Mouse (Mus musculus) kidney, postnatal 0 days (tissue): ENCODE results near the gene Gm20388. TPM values are rescaled to one million over a fixed set of nuclear protein-coding genes. Genes with fewer than 3 reads are reported as not detected.
A peak's percentile ranks its signal among the peaks of the same experiment; 100 is the strongest.

Experiments used
- ATAC-seq: fragments of 200-750 bp; cut with Nextera tagmentation; replicated peaks from 2 replicates; pipeline ENCODE4 v1.8.0; 2017; ENCODE audit warnings: low read depth, moderate number of reproducible peaks, moderate TSS enrichment, moderate library complexity; ENCODE audit not compliant: low FRiP score
- DNase-seq: peaks from one replicate; pipeline ENCODE4 v3.0.0-alpha.2; 2016; ENCODE audit warnings: low spot score
- H3K27ac ChIP-seq: fragments of 300-500 bp; sonication (generic); 2 replicates; pipeline ENCODE4 v1.5.1; 2014; ENCODE audit warnings: mild to moderate bottlenecking
- H3K27me3 ChIP-seq: fragments of 300-500 bp; sonication (generic); 2 replicates; pipeline ENCODE4 v1.6.1; 2014; ENCODE audit warnings: low read length, mixed read lengths; ENCODE audit not compliant: insufficient read depth
- H3K36me3 ChIP-seq: fragments of 300-500 bp; sonication (generic); 2 replicates; pipeline ENCODE4 v1.6.1; 2014; ENCODE audit warnings: low read length, mixed read lengths; ENCODE audit not compliant: insufficient read depth
- H3K4me1 ChIP-seq: fragments of 300-500 bp; sonication (generic); replicated peaks from 2 replicates; pipeline ENCODE4 v1.6.1; 2014; ENCODE audit warnings: antibody characterized with exemption, low read length, mixed read lengths; ENCODE audit not compliant: insufficient read depth
- H3K4me2 ChIP-seq: fragments of 300-500 bp; sonication (generic); 2 replicates; pipeline ENCODE4 v1.6.1; 2014; ENCODE audit warnings: mild to moderate bottlenecking, low read length, moderate library complexity, mixed read lengths
- H3K4me3 ChIP-seq: fragments of 300-500 bp; sonication (generic); replicated peaks from 2 replicates; pipeline ENCODE4 v1.5.1; 2014; ENCODE audit warnings: low read depth, low read length
- H3K9ac ChIP-seq: fragments of 300-500 bp; sonication (generic); 2 replicates; pipeline ENCODE4 v1.6.1; 2014; ENCODE audit warnings: low read depth, low read length
- H3K9me3 ChIP-seq: fragments of 300-500 bp; sonication (generic); replicated peaks from 2 replicates; pipeline ENCODE4 v1.6.1; 2016; ENCODE audit warnings: low read length, inconsistent platforms, mixed read lengths
- CTCF ChIP-seq: IDR thresholded peaks from 2 replicates; pipeline ENCODE4 v1.5.1; 2016; ENCODE audit warnings: antibody characterized with exemption, low read depth, mild to moderate bottlenecking, moderate library complexity
- WGBS: fragments of 180-500 bp; shearing (Covaris S2); extraction: QIAGEN DNeasy Blood & Tissue Kit; methylation state at CpG from one replicate; pipeline ENCODE4 v1.1.7; 2014; 5-methylcytosine and 5-hydroxymethylcytosine counted together
- polyA plus RNA-seq: library from polyadenylated mRNA; unstranded; fragments of >200 nt; fragmentation: Nextera tagmentation; extraction: Ambion mirVana; gene quantifications from 2 replicates; pipeline ENCODE4 v1.2.1, GENCODE M21; 2015

The Gm20388 gene
- polyA plus RNA-seq, 1 experiment from 2014 or later: not detected

GRCm38 (mm10) chr8:120602672-120603071 lies 692.0 kb downstream of the Gm20388 start:
- Histone ChIP-seq H3K4me1 (0 out of 2 replicates have a peak, but pooled peaks cover 3% of the 10 kb centered on the region), H3K36me3 (no peaks in the 10 kb centered on the region), H3K9me3 (no peaks in the 10 kb centered on the region), H3K4me3 (no peak overlapping the region), H3K4me2 (no peak overlapping the region), H3K9ac (no peak overlapping the region), H3K27ac (no peak overlapping the region), H3K27me3 (0 out of 2 replicates have a peak, but pooled peaks cover 3% of the 10 kb centered on the region)
- ATAC-seq (no peak; the same call in 1 of the 2 replicates), DNase-seq (peak; percentile 47)
- no peak for TF ChIP-seq CTCF
- 30% methylated on average over 6 of the region's 6 CpGs for WGBS

- H3K36me3 ChIP-seq: no peaks in the 10 kb centered on the region
- 82% methylated on average over 9 of the region's 9 CpGs for WGBS
- DNase-seq: no peak
- ATAC-seq: peak; percentile 44; the same call in 1 of the 2 replicates
- H3K4me3 ChIP-seq: no peak overlapping the region
- no peaks in the 10 kb centered on the region for H3K4me1 ChIP-seq
- H3K4me2 ChIP-seq: no peak overlapping the region
- no peaks in the 10 kb centered on the region for H3K9me3 ChIP-seq
- no peak for TF ChIP-seq CTCF
- H3K9ac ChIP-seq: no peak overlapping the region
- H3K27ac ChIP-seq: no peak overlapping the region
- no peaks in the 10 kb centered on the region for H3K27me3 ChIP-seq
Observed at GRCm38 (mm10) chr8:120607460-120607859, 696.8 kb downstream of the Gm20388 start.

GRCm38 (mm10) chr8:120607885-120608284 lies 697.2 kb downstream of the Gm20388 start:
- DNase-seq: peak; percentile 83
- 15% methylated on average over 7 of the region's 7 CpGs for WGBS

GRCm38 (mm10) chr8:120610824-120611223 lies 700.2 kb downstream of the Gm20388 start:
- H3K4me3 ChIP-seq: no peak overlapping the region
- WGBS: 83% methylated on average over 6 of the region's 6 CpGs
- no peak overlapping the region for H3K27ac ChIP-seq
- no peak for ATAC-seq
- no peak overlapping the region for H3K4me2 ChIP-seq
- H3K9me3 ChIP-seq: no peaks in the 10 kb centered on the region
- H3K9ac ChIP-seq: no peak overlapping the region
- no peaks in the 10 kb centered on the region for H3K4me1 ChIP-seq
- TF ChIP-seq CTCF: no peak
- H3K36me3 ChIP-seq: no peaks in the 10 kb centered on the region
- DNase-seq: no peak
- no peaks in the 10 kb centered on the region for H3K27me3 ChIP-seq

More at GRCm38 (mm10) chr8:120607885-120608284, 697.2 kb downstream of the Gm20388 start:
- no peak overlapping the region for H3K9ac ChIP-seq
- H3K27ac ChIP-seq: no peak overlapping the region
- no peak for ATAC-seq
- no peaks in the 10 kb centered on the region for H3K4me1 ChIP-seq
- no peak overlapping the region for H3K4me2 ChIP-seq
- H3K27me3 ChIP-seq: no peaks in the 10 kb centered on the region
- no peak overlapping the region for H3K4me3 ChIP-seq
- H3K36me3 ChIP-seq: no peaks in the 10 kb centered on the region
- peak; percentile 96 for TF ChIP-seq CTCF
- H3K9me3 ChIP-seq: no peaks in the 10 kb centered on the region

- WGBS: 86% methylated on average over 3 of the region's 3 CpGs
- Histone ChIP-seq H3K4me3 (no peak overlapping the region), H3K27ac (no peak overlapping the region), H3K9me3 (no peaks in the 10 kb centered on the region), H3K4me2 (no peak overlapping the region), H3K4me1 (no peaks in the 10 kb centered on the region), H3K9ac (no peak overlapping the region), H3K27me3 (no peaks in the 10 kb centered on the region), H3K36me3 (no peaks in the 10 kb centered on the region)
- DNase-seq (no peak), ATAC-seq (no peak)
- TF ChIP-seq CTCF: no peak
Observed at GRCm38 (mm10) chr8:120614491-120614890, 703.9 kb downstream of the Gm20388 start.

- no peak overlapping the region for H3K4me3 ChIP-seq
- H3K27me3 ChIP-seq: no peaks in the 10 kb centered on the region
- TF ChIP-seq CTCF: no peak
- no peaks in the 10 kb centered on the region for H3K36me3 ChIP-seq
- ATAC-seq (no peak), DNase-seq (no peak)
- H3K4me2 ChIP-seq: no peak overlapping the region
- H3K4me1 ChIP-seq: no peaks in the 10 kb centered on the region
- no peak overlapping the region for H3K27ac ChIP-seq
- 47% methylated on average over 7 of the region's 8 CpGs for WGBS
- H3K9ac ChIP-seq: no peak overlapping the region
- no peaks in the 10 kb centered on the region for H3K9me3 ChIP-seq
Observed at GRCm38 (mm10) chr8:120616663-120617626, 706.3 kb downstream of the Gm20388 start.
